Mouse (Mus musculus) MEL-GATA-1-ER (cell line): ENCODE measurements around the gene Napsa.

Source experiments
- DNase-seq: peaks from one replicate; pipeline ENCODE4 v3.0.0-alpha.2; 2012; ENCODE audit warnings: low read depth; ENCODE audit errors: extremely low read depth

Gene Napsa

GRCm38 (mm10) chr7:44625241-44626067 is 53.3 kb downstream of the Napsa start:
- no peak for DNase-seq

GRCm38 (mm10) chr7:44626068-44626385 is 53.8 kb downstream of the Napsa start:
- DNase-seq: no peak

GRCm38 (mm10) chr7:44626966-44627365 is 54.8 kb downstream of the Napsa start:
- DNase-seq: no peak

- no peak for DNase-seq
Measured at GRCm38 (mm10) chr7:44628402-44629034, 56.3 kb downstream of the Napsa start.

- no peak for DNase-seq
Measured at GRCm38 (mm10) chr7:44630437-44630836, 58.3 kb downstream of the Napsa start.

GRCm38 (mm10) chr7:44632676-44633075 is 60.5 kb downstream of the Napsa start:
- no peak for DNase-seq

- DNase-seq: no peak
Measured at GRCm38 (mm10) chr7:44633407-44633806, 61.2 kb downstream of the Napsa start.
